ENCODE assay signal across 19 mouse cellular contexts in genomic region chr7:40671068-40671467, GRCm38 (mm10).
DNase-seq lines count a peak whose midpoint lies in the region; ATAC-seq and TF ChIP-seq lines count a peak whose summit lies in the region.
"Had no signal": no experiment of that assay in that cellular context is flagged by ENCODE, and none has a peak within 500 bp of the region (broad histone marks: within the 10 kb centered on the region; RNA-seq: fewer than 3 reads in every experiment).

No protein-coding gene starts in this region.

- H3K4me3 ChIP-seq in kidney, postnatal 0 days (replicated peaks; ENCODE audit: low read depth, low read length), result no peak overlapping the region
- no peak overlapping the region for H3K4me3 ChIP-seq in stomach, postnatal 0 days (ENCODE audit: low read depth, low read length)
- H3K4me3 ChIP-seq: embryonic facial prominence, embryonic 13.5 days; forebrain, embryonic 10.5 days; intestine, embryonic 15.5 days; limb, embryonic 15.5 days; midbrain, embryonic 13.5 days; stomach, embryonic 15.5 days had no signal

- no peaks in the 10 kb centered on the region for H3K9me3 ChIP-seq in kidney, postnatal 0 days (replicated peaks; ENCODE audit: low read length)
- no peaks in the 10 kb centered on the region for H3K9me3 ChIP-seq in stomach, postnatal 0 days (ENCODE audit: control insufficient read depth, low read length)
- H3K9me3 ChIP-seq: embryonic facial prominence, embryonic 13.5 days; forebrain, embryonic 10.5 days; intestine, embryonic 15.5 days; limb, embryonic 15.5 days; midbrain, embryonic 13.5 days; stomach, embryonic 15.5 days had no signal

- peak; percentile 15 to 25 for DNase-seq in cerebellum, postnatal 10 days
- no peak for DNase-seq in cerebellum, adult 8-10 months
- no peak for DNase-seq in kidney, postnatal 0 days (ENCODE audit: low spot score)
- no peak for DNase-seq in kidney, adult 11 months
- peak; percentile 11 for DNase-seq in right cerebral cortex, postnatal 14 days
- no peak for DNase-seq in right cerebral cortex, adult 2 months (ENCODE audit: low spot score in 2 of 2)
- no peak for DNase-seq in stomach, postnatal 0 days (ENCODE audit: low spot score)
- DNase-seq: adrenal gland, postnatal 25 days; gastrocnemius, postnatal 36 days; liver, postnatal 0 days; lung, postnatal 4 days; spleen, adult 18-20 months had no signal

- H3K9ac ChIP-seq in kidney, postnatal 0 days (ENCODE audit: low read depth, low read length), result no peak overlapping the region
- no peak overlapping the region for H3K9ac ChIP-seq in stomach, postnatal 0 days (ENCODE audit: low read length)
- H3K9ac ChIP-seq: embryonic facial prominence, embryonic 13.5 days; intestine, embryonic 15.5 days; limb, embryonic 15.5 days; liver, postnatal 0 days; midbrain, embryonic 13.5 days; stomach, embryonic 15.5 days had no signal

- no peaks in the 10 kb centered on the region for H3K36me3 ChIP-seq in kidney, postnatal 0 days (ENCODE audit: insufficient read depth, low read length)
- H3K36me3 ChIP-seq in stomach, postnatal 0 days (ENCODE audit: control insufficient read depth, insufficient read depth, low read length), result no peaks in the 10 kb centered on the region
- H3K36me3 ChIP-seq: embryonic facial prominence, embryonic 13.5 days; forebrain, embryonic 10.5 days; intestine, embryonic 15.5 days; limb, embryonic 15.5 days; midbrain, embryonic 13.5 days; stomach, embryonic 15.5 days had no signal

- 97% methylated on average over 4 of the region's 4 CpGs for WGBS in kidney, postnatal 0 days
- 94% methylated on average over 4 of the region's 4 CpGs for WGBS in stomach, postnatal 0 days

- H3K4me2 ChIP-seq in kidney, postnatal 0 days (ENCODE audit: low read length), result no peak overlapping the region
- H3K4me2 ChIP-seq in stomach, postnatal 0 days (replicated peaks; ENCODE audit: low read depth), result no peak overlapping the region
- H3K4me2 ChIP-seq: embryonic facial prominence, embryonic 13.5 days; intestine, embryonic 15.5 days; limb, embryonic 15.5 days; midbrain, embryonic 13.5 days; stomach, embryonic 15.5 days had no signal

- TF ChIP-seq CTCF in kidney, postnatal 0 days (IDR thresholded peaks at IDR 0.05; ENCODE audit: low read depth), result peak; percentile 42; the same call in 1 of the 2 replicates
- peak; percentile 32; the same call in 1 of the 2 replicates for TF ChIP-seq CTCF in stomach, postnatal 0 days (IDR thresholded peaks at IDR 0.05; ENCODE audit: low read depth)

- no peak for ATAC-seq in kidney, postnatal 0 days (replicated peaks; ENCODE audit: low FRiP score, low read depth)
- ATAC-seq in stomach, postnatal 0 days (ENCODE audit: low FRiP score, low TSS enrichment), result no peak
- no peak for ATAC-seq in megakaryocyte-erythroid progenitor cell, adult 5-6 weeks (replicated peaks; ENCODE audit: low FRiP score, low TSS enrichment, poor library complexity, severe bottlenecking)
- ATAC-seq: liver, postnatal 0 days; midbrain, embryonic 13.5 days had no signal

- TF ChIP-seq EP300 in stomach, postnatal 0 days (optimal IDR thresholded peaks at IDR 0.05), result no peak

- H3K27me3 ChIP-seq in kidney, postnatal 0 days (ENCODE audit: insufficient read depth, low read length), result no peaks in the 10 kb centered on the region
- no peaks in the 10 kb centered on the region for H3K27me3 ChIP-seq in stomach, postnatal 0 days (ENCODE audit: control insufficient read depth, insufficient read depth, low read length)
- H3K27me3 ChIP-seq: embryonic facial prominence, embryonic 13.5 days; intestine, embryonic 15.5 days; limb, embryonic 15.5 days; midbrain, embryonic 13.5 days; stomach, embryonic 15.5 days had no signal

- H3K27ac ChIP-seq in kidney, postnatal 0 days, result no peak overlapping the region
- H3K27ac ChIP-seq in stomach, postnatal 0 days (replicated peaks), result no peak overlapping the region
- H3K27ac ChIP-seq: embryonic facial prominence, embryonic 13.5 days; forebrain, embryonic 10.5 days; intestine, embryonic 15.5 days; limb, embryonic 15.5 days; midbrain, embryonic 13.5 days; stomach, embryonic 15.5 days had no signal

- no peaks in the 10 kb centered on the region for H3K4me1 ChIP-seq in kidney, postnatal 0 days (replicated peaks; ENCODE audit: insufficient read depth, low read length)
- H3K4me1 ChIP-seq in stomach, postnatal 0 days (replicated peaks; ENCODE audit: control insufficient read depth, insufficient read depth), result no peaks in the 10 kb centered on the region
- H3K4me1 ChIP-seq: embryonic facial prominence, embryonic 13.5 days; intestine, embryonic 15.5 days; limb, embryonic 15.5 days; midbrain, embryonic 13.5 days; stomach, embryonic 15.5 days had no signal

Comparison
In these comparisons a context has a peak if more than half of its experiments do, and no peak if none do; other contexts are left out.
1. DNase-seq: peak in cerebellum, postnatal 10 days (2 of 2) and right cerebral cortex, postnatal 14 days (single experiment); none in cerebellum, adult 8-10 months (single experiment), kidney, postnatal 0 days (single experiment), kidney, adult 11 months (single experiment), right cerebral cortex, adult 2 months (0 of 2) and stomach, postnatal 0 days (single experiment).